Mouse (Mus musculus) embryonic fibroblast, embryonic 13.5 days (primary cell): ENCODE results near the gene Ccdc88a.

Source experiments
- CTCF ChIP-seq: IDR thresholded peaks from 2 replicates; pipeline ENCODE4 v1.5.1; 2011; ENCODE audit warnings: mild to moderate bottlenecking, control low read depth, low read length, moderate library complexity, borderline replicate concordance; ENCODE audit not compliant: insufficient read depth
- POLR2A ChIP-seq: IDR thresholded peaks from 2 replicates; pipeline ENCODE4 v1.6.1; 2011; ENCODE audit warnings: low read depth, mild to moderate bottlenecking, control low read depth, low read length, moderate library complexity

- TF ChIP-seq POLR2A (no peak), CTCF (no peak)
Observed at GRCm38 (mm10) chr11:29448741-29449140, 75.3 kb downstream of the Ccdc88a start.
